Mouse (Mus musculus) forebrain, embryonic 15.5 days (tissue): ENCODE results near the gene Syt9. TPM values are rescaled to one million over a fixed set of nuclear protein-coding genes. Genes with fewer than 3 reads are reported as not detected.

Experiments
- ATAC-seq: fragments of 200-750 bp; cut with Nextera tagmentation; replicated peaks from 2 replicates; pipeline ENCODE4 v1.8.0; 2017; ENCODE audit warnings: mild to moderate bottlenecking, moderate TSS enrichment, moderate library complexity
- H3K27ac ChIP-seq: fragments of 300-500 bp; sonication (generic); replicated peaks from 2 replicates; pipeline ENCODE4 v1.5.1; 2015; ENCODE audit warnings: mild to moderate bottlenecking, inconsistent platforms
- H3K27me3 ChIP-seq: fragments of 300-500 bp; sonication (generic); 2 replicates; pipeline ENCODE4 v1.6.1; 2015; ENCODE audit warnings: inconsistent platforms
- H3K36me3 ChIP-seq: fragments of 300-500 bp; sonication (generic); 2 replicates; pipeline ENCODE4 v1.6.1; 2015; ENCODE audit warnings: mild to moderate bottlenecking, inconsistent platforms
- H3K4me1 ChIP-seq: fragments of 300-500 bp; sonication (generic); 2 replicates; pipeline ENCODE4 v1.6.1; 2015; ENCODE audit warnings: inconsistent platforms
- H3K4me2 ChIP-seq: fragments of 300-500 bp; sonication (generic); replicated peaks from 2 replicates; pipeline ENCODE4 v1.6.1; 2015; ENCODE audit warnings: mild to moderate bottlenecking, inconsistent platforms
- H3K4me3 ChIP-seq: fragments of 300-500 bp; sonication (generic); 2 replicates; pipeline ENCODE4 v1.5.1; 2015; ENCODE audit warnings: mild to moderate bottlenecking, inconsistent platforms
- H3K9ac ChIP-seq: fragments of 300-500 bp; sonication (generic); replicated peaks from 2 replicates; pipeline ENCODE4 v1.6.1; 2015; ENCODE audit warnings: mild to moderate bottlenecking, inconsistent platforms
- H3K9me3 ChIP-seq: fragments of 300-500 bp; sonication (generic); 2 replicates; pipeline ENCODE4 v1.6.1; 2016; ENCODE audit warnings: inconsistent platforms
- WGBS: fragments of 180-500 bp; shearing (Covaris S2); methylation state at CpG from one replicate; pipeline ENCODE4 v1.1.7; 2015; ENCODE audit warnings: mixed read lengths; 5-methylcytosine and 5-hydroxymethylcytosine counted together
- polyA plus RNA-seq: library from polyadenylated mRNA; unstranded; fragments of >200 nt; fragmentation: Nextera tagmentation; extraction: Ambion mirVana; gene quantifications from 2 replicates; pipeline ENCODE4 v1.2.1, GENCODE M21; 2015

Gene Syt9
- polyA plus RNA-seq, 1 experiment from 2014 or later = 7.6 TPM

DNA sequence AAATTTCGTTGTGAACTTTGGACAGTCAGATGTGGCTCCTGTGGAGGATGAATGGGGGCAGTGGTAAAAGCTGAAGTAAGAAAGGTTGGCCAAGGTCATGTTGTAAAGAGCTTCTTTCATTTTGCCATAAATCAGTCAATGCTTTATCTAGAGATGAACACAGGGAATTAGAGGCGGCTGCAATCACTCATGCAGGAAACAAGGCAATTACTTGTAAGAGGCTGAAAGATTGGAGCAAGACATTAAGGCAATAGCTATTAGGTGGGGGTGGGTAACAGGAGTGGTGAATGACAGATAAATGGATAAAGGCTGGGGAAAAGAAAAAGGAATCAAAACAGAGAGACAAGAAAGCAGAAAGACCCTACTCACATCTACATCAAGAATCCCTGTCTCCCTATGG, 193.2 kb downstream of the Syt9 start:
- Histone ChIP-seq H3K4me1 (no peaks in the 10 kb centered on the region), H3K9ac (no peak overlapping the region), H3K9me3 (no peaks in the 10 kb centered on the region), H3K4me2 (no peak overlapping the region), H3K27ac (no peak overlapping the region), H3K27me3 (no peaks in the 10 kb centered on the region), H3K36me3 (no peaks in the 10 kb centered on the region), H3K4me3 (no peak overlapping the region)
- ATAC-seq = no peak
- WGBS = 17% methylated on average over 2 of the region's 2 CpGs

DNA sequence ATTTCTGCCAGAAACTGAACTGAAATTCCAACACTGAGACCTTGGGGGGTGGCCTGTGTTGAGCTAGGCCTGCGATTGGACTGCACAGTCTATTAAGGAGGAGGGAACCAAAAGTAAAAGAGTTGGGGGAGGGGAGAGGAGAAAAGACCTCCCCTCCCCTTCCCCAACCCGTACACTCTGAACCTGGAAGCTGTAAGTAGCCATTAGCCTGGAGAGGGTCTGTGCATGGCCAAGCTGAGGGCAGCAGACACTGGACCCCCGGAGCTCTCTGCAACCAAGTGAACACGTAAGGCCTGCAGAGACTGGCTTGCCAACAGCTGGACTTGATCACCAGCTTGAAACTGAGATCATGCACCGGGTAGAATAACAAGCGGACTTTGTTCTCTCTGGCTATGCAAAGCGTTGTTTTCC, 196.7 kb downstream of the Syt9 start, which contains the start of gene Olfml1:
Gene Olfml1 (plus strand): TSS at position 186 of the 411 bp plus-strand sequence.
- no peak within 1 kb of the TSS for H3K9ac ChIP-seq
- no peaks in the 10 kb centered on the region for H3K27me3 ChIP-seq
- no peaks in the 10 kb centered on the region for H3K36me3 ChIP-seq
- 57% methylated on average over 7 of the region's 7 CpGs for WGBS
- H3K9me3 ChIP-seq = no peaks in the 10 kb centered on the region
- H3K4me2 ChIP-seq = no peak within 1 kb of the TSS
- no peak within 1 kb of the TSS for H3K27ac ChIP-seq
- H3K4me1 ChIP-seq = no peaks in the 10 kb centered on the region
- ATAC-seq = no peak
- H3K4me3 ChIP-seq = no peak within 1 kb of the TSS

DNA sequence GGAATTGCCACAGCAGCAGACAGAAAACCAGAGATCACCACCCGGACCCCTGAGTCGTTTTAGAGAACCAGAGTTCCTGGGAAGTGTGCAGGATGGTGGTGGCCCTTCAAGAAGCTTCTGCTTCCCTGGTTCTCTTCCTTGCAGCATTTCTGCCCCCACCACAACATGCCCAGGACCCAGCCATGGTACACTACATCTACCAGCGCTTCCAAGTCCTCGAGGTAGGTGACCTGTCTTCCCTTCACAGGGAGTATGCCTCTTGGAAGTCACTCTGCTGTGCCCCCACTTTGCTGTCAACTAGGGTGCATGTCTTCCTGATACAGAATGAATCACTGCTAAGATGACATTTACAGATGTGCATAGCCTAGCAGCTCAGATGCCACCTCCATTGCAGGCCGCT, 197.1 kb downstream of the Syt9 start:
- Histone ChIP-seq H3K4me3 (no peak overlapping the region), H3K27ac (no peak overlapping the region)
- WGBS = 75% methylated on average over 5 of the region's 5 CpGs

DNA sequence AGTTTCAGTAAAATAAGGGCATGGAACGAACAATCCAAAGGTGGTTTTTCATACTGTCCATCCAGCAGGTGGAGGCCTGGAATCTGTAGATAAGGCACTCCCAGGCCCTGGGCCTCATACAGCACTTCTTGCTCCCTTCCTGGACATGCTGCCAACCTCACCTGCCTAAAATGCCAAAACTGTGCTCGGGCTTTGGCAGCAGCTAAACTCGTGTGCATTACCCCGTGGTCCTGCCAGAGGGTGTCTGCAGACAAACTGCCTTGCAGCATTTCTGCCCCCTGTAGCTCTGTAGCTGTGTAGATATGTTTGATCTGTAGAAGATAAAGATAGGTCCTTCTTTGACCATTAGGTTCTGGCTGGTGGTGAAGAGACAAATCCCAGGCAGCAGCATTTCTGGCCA, 198.4 kb downstream of the Syt9 start:
- ATAC-seq = no peak

More for the DNA sequence above, 197.1 kb downstream of the Syt9 start:
- ATAC-seq = no peak
- Histone ChIP-seq H3K36me3 (no peaks in the 10 kb centered on the region), H3K9me3 (no peaks in the 10 kb centered on the region), H3K4me1 (no peaks in the 10 kb centered on the region), H3K9ac (no peak overlapping the region), H3K4me2 (no peak overlapping the region), H3K27me3 (no peaks in the 10 kb centered on the region)

DNA sequence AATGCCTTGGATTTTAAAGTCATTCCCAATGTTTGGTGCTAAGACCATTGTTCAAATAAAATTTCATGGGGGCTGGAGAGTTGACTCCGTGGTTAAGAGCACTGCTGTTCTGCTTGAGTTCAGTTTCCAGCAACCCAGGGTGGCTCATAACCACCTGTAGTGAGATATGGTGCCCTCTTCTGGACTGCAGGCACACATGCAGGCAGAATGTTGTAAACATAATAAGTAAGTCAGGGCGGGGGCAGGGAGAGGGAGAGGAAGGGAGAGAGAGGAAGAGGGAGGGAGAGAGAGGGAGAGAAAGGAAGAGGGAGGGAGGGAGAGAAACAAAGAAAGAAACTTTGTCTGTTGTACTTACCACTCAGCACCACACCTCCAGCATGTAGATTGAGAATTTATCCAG, 203.3 kb downstream of the Syt9 start:
- H3K9ac ChIP-seq = no peak overlapping the region
- H3K36me3 ChIP-seq = no peaks in the 10 kb centered on the region
- H3K27me3 ChIP-seq = no peaks in the 10 kb centered on the region
- WGBS = 76% methylated on average over 2 of the region's 2 CpGs
- H3K4me1 ChIP-seq = no peaks in the 10 kb centered on the region
- no peak overlapping the region for H3K4me2 ChIP-seq
- H3K9me3 ChIP-seq = no peaks in the 10 kb centered on the region
- H3K4me3 ChIP-seq = no peak overlapping the region
- no peak overlapping the region for H3K27ac ChIP-seq
- ATAC-seq = no peak

More for the DNA sequence above, 198.4 kb downstream of the Syt9 start:
- Histone ChIP-seq H3K9me3 (no peaks in the 10 kb centered on the region), H3K9ac (no peak overlapping the region), H3K4me2 (no peak overlapping the region), H3K27me3 (no peaks in the 10 kb centered on the region), H3K4me3 (no peak overlapping the region), H3K27ac (no peak overlapping the region), H3K36me3 (no peaks in the 10 kb centered on the region), H3K4me1 (no peaks in the 10 kb centered on the region)
- 72% methylated on average over 4 of the region's 4 CpGs for WGBS

DNA sequence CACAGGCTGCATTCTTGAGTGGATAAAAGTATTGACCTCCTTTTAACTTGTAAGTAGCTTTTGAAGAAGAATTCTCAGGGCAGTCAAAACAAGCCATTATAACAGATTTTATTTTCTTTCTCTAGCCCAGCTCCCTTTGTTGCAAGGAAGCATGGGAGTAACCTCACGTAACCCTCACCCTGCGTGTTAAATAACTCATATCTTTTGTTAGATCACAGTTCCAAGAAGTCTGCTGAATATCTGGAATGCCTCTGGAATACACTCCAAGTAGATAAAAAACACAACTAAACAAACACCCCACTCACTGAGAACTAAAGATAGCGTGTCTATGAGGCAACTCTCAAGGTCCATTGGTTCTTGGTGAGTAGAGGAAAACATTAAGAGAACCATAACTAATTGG, 203.7 kb downstream of the Syt9 start:
- H3K27me3 ChIP-seq = no peaks in the 10 kb centered on the region
- no peaks in the 10 kb centered on the region for H3K9me3 ChIP-seq
- H3K4me2 ChIP-seq = no peak overlapping the region
- no peak overlapping the region for H3K27ac ChIP-seq
- WGBS = 70% methylated on average over 3 of the region's 3 CpGs
- ATAC-seq = no peak
- no peak overlapping the region for H3K4me3 ChIP-seq
- H3K9ac ChIP-seq = no peak overlapping the region
- H3K36me3 ChIP-seq = no peaks in the 10 kb centered on the region
- H3K4me1 ChIP-seq = no peaks in the 10 kb centered on the region

DNA sequence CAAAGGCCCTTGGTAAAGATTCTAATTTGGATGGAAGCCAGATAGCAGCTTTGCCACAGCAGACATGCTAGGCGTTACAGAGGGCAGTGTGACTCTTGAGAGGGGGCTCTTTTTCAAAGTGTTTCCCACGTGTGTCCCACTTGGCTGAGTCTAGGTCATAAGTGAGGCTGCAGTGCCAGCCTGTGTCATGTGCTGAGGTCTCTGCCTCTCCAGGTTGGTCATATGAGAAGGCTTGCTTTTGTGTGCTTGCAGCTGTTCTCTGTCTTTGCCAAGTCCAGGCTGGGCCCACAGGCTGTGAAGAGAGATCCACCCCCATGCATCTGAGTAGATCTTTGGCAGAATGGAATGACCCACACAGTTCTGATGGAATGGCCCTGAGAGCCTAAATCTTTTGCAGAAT, 222.1 kb downstream of the Syt9 start:
- peaks cover 13% of the 10 kb centered on the region for H3K4me1 ChIP-seq
- ATAC-seq = no peak
- WGBS = 11% methylated on average over 2 of the region's 2 CpGs
- no peaks in the 10 kb centered on the region for H3K9me3 ChIP-seq
- H3K4me3 ChIP-seq = no peak overlapping the region
- H3K36me3 ChIP-seq = no peaks in the 10 kb centered on the region
- H3K27me3 ChIP-seq = peaks cover 3% of the 10 kb centered on the region; the same call in 1 of the 2 replicates
- no peak overlapping the region for H3K27ac ChIP-seq
- H3K4me2 ChIP-seq = no peak overlapping the region
- H3K9ac ChIP-seq = no peak overlapping the region

DNA sequence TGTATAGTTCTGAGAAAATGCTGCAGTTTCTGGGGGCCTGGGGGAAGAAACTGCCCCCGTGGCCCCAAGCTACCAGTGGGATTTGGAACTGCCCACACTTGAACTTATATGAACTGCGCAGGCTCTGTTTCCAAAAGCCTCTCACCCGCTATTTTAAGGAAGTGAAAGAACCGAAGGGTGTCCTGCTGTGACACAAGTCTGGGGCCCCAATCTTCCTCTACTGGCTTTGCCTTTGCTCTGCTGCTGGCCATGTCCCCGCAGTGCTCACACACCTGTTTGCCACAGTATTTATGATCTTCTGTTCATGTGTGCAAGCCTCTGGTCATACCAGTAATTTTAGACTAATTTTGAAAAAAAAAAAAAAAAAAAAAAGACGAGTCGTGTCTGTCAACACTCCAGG, 223.4 kb downstream of the Syt9 start:
- Histone ChIP-seq H3K9ac (no peak overlapping the region), H3K9me3 (no peaks in the 10 kb centered on the region), H3K27ac (no peak overlapping the region), H3K27me3 (peaks cover 3% of the 10 kb centered on the region; the same call in 1 of the 2 replicates), H3K4me3 (no peak overlapping the region), H3K36me3 (no peaks in the 10 kb centered on the region), H3K4me1 (peaks cover 13% of the 10 kb centered on the region), H3K4me2 (no peak overlapping the region)
- no peak for ATAC-seq
- 30% methylated on average over 7 of the region's 7 CpGs for WGBS

DNA sequence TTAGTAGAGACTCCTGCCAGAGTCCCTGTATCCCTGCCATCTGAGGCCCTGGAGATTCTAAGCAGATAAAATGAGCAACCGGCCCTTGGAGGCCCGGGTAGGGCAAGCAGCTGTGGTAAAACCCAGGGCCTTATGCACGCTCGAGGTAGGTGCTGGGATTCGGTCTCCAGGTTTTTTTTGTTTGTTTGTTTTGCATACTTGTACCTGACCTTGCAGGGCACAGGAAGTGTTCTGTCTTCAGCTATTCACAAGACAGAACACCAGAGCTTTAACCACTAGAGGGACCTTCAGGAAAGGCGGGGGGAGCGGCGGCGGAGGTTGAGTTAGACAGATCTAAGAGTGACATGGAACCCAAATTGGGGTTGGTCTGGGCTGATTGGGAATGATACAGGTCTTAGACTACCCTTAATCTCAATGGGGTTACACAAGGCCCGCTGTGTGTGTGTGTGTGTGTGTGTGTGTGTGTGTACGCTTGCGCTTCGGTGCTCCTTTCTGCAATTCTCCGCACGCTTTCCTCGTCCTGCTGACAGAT, 223.9 kb downstream of the Syt9 start:
- Histone ChIP-seq H3K4me1 (peaks cover 13% of the 10 kb centered on the region), H3K4me2 (peak overlapping the region; percentile 84), H3K27me3 (peaks cover 3% of the 10 kb centered on the region; the same call in 1 of the 2 replicates), H3K4me3 (peak overlapping the region; percentile 56), H3K27ac (no peak overlapping the region), H3K36me3 (no peaks in the 10 kb centered on the region), H3K9me3 (no peaks in the 10 kb centered on the region), H3K9ac (peak overlapping the region; percentile 44)
- peak; percentile 82 for ATAC-seq
- WGBS = 1% methylated on average over 16 of the region's 16 CpGs

DNA sequence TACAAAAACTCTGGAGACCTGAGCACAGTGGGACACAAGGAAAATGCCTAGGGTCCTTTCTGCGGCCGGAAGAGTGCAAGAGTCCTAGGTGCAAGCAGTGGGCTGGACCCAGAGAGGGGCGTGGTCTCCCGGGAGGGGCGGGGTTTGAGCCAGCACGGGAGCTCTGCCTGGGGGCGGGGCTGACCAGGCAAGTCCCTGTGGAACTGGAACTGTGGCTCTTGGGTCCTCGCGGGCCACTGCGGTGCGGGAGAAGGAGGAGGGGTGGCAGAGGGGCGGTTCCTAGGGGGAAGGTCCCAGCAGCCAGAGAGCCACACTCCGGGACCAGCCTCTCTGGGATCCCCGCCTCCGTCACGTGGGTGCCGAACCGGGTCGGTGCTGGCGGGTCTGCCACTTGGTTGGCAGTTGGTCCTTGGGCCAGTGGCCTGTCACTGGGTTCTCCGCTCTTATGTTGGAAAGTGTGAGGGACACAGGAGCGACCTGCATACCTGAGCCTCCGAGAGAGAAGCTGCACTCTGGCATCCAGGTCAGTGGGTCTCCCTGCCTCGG, 224.4 kb downstream of the Syt9 start, which contains the start of gene Ppfibp2:
Gene Ppfibp2 (plus strand): TSS at position 351 of the 546 bp plus-strand sequence.
- Histone ChIP-seq H3K4me3 (peak within 1 kb of the TSS; percentile 56), H3K36me3 (no peaks in the 10 kb centered on the region), H3K27ac (no peak within 1 kb of the TSS), H3K9me3 (no peaks in the 10 kb centered on the region), H3K27me3 (peaks cover 3% of the 10 kb centered on the region; the same call in 1 of the 2 replicates), H3K9ac (peak within 1 kb of the TSS; percentile 44), H3K4me2 (peak within 1 kb of the TSS; percentile 84), H3K4me1 (peaks cover 13% of the 10 kb centered on the region)
- peak; percentile 94 for ATAC-seq
- WGBS = under 1% methylated on average over 24 of the region's 24 CpGs

DNA sequence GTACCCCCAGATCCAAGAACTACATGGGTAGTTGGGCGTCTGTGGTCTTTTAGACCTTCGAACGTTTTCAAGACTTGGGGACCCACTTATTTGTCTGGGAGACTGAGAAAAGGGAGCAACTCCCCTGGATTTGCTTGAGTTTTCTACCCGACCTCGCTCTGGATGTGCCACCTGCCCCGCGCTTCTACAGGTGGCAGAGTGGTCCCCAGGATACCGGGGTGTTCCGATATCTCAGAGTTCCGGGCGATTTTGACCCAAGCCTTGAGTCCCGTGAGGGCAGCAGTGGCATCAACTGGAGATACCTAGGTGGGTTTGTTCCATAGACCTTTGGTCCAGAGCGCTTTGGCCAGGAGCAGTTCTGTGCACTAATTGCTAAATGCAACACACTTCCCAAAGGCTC, 224.9 kb downstream of the Syt9 start:
- Histone ChIP-seq H3K9me3 (no peaks in the 10 kb centered on the region), H3K4me1 (peaks cover 13% of the 10 kb centered on the region), H3K4me3 (peak overlapping the region; percentile 56), H3K27ac (no peak overlapping the region), H3K36me3 (no peaks in the 10 kb centered on the region), H3K4me2 (peak overlapping the region; percentile 84), H3K27me3 (peaks cover 3% of the 10 kb centered on the region; the same call in 1 of the 2 replicates), H3K9ac (peak overlapping the region; percentile 44)
- 14% methylated on average over 13 of the region's 13 CpGs for WGBS
- ATAC-seq = no peak

DNA sequence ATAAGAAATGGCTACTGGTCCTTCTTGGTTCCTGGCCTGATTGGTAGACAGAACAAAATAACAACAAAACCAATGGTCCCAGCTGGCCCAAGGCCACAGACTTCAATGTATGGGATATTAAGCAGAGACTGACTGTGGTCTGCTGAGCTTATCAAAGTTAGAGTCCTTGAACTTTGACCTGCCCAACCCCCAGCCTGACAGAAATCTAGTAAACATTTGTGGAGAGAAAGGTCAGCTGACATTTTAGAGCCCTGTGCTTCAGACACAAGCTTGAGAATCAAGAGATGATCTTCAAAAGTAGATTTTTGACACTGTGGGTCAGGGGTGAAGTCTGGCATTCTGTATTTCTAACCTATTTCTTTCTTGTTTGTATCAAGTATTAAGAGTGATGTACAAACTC, 226.2 kb downstream of the Syt9 start:
- Histone ChIP-seq H3K4me1 (peaks cover 13% of the 10 kb centered on the region), H3K4me2 (no peak overlapping the region), H3K36me3 (no peaks in the 10 kb centered on the region), H3K27ac (no peak overlapping the region), H3K9me3 (no peaks in the 10 kb centered on the region), H3K4me3 (no peak overlapping the region), H3K27me3 (peaks cover 3% of the 10 kb centered on the region; the same call in 1 of the 2 replicates), H3K9ac (no peak overlapping the region)
- no peak for ATAC-seq

DNA sequence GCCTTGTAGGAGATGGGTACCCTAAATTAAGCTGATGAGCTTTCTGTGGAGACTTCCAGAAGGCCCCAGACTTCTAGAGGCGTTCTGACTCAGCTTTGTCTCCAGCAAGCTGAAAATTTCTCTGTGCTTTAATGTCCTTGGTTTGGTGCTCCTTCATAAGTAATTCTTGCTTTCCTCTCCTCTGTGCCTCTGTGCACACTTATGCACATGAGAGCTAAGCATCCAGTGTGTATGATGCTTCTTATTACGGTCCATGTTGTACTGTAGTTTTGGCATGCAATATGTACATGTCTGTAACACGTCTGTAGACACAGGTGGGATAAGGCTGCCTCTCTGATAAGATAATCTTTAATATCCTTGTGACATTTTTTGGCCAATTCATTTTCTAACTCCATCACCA, 227.4 kb downstream of the Syt9 start:
- H3K4me3 ChIP-seq = no peak overlapping the region
- no peak overlapping the region for H3K4me2 ChIP-seq
- H3K9me3 ChIP-seq = no peaks in the 10 kb centered on the region
- peaks cover 5% of the 10 kb centered on the region for H3K4me1 ChIP-seq
- no peaks in the 10 kb centered on the region for H3K36me3 ChIP-seq
- WGBS = 86% methylated on average over 3 of the region's 3 CpGs
- no peak for ATAC-seq
- H3K27me3 ChIP-seq = peaks cover 3% of the 10 kb centered on the region; the same call in 1 of the 2 replicates
- H3K27ac ChIP-seq = no peak overlapping the region
- H3K9ac ChIP-seq = no peak overlapping the region
